Mouse (Mus musculus) ES-Bruce4 (cell line): ENCODE data around the gene Mgrn1. TPM values are rescaled to one million over a fixed set of nuclear protein-coding genes. Genes with fewer than 3 reads are reported as not detected.

Experiments used
- H3K27ac ChIP-seq: 2 replicates; pipeline ENCODE4 v1.5.1; 2012; ENCODE audit warnings: low read length, inconsistent platforms; ENCODE audit not compliant: insufficient read depth
- H3K27me3 ChIP-seq: 2 replicates; pipeline ENCODE4 v1.6.1; 2012; ENCODE audit warnings: mild to moderate bottlenecking, low read length, inconsistent platforms; ENCODE audit not compliant: control insufficient read depth, poor library complexity, insufficient read depth, severe bottlenecking
- H3K36me3 ChIP-seq: 2 replicates; pipeline ENCODE4 v1.6.1; 2012; ENCODE audit warnings: inconsistent platforms, mild to moderate bottlenecking, low read length, moderate library complexity; ENCODE audit not compliant: control insufficient read depth, poor library complexity, insufficient read depth, severe bottlenecking
- H3K4me1 ChIP-seq: one replicate; pipeline ENCODE4 v1.8.1; 2011; ENCODE audit warnings: low read length; ENCODE audit not compliant: control insufficient read depth, insufficient read depth
- H3K4me3 ChIP-seq: 2 replicates; pipeline ENCODE4 v1.5.1; 2011; ENCODE audit warnings: low read depth, mild to moderate bottlenecking, low read length
- H3K9ac ChIP-seq: 2 replicates; pipeline ENCODE4 v1.6.1; 2012; ENCODE audit warnings: low read depth, mild to moderate bottlenecking, inconsistent platforms; ENCODE audit not compliant: poor library complexity, severe bottlenecking
- H3K9me3 ChIP-seq: replicated peaks from 2 replicates; pipeline ENCODE4 v1.6.1; 2012; ENCODE audit warnings: mild to moderate bottlenecking, low read length, inconsistent platforms; ENCODE audit not compliant: control insufficient read depth, poor library complexity, insufficient read depth, severe bottlenecking
- CTCF ChIP-seq: IDR thresholded peaks from one replicate; pipeline ENCODE4 v1.8.1; 2011; ENCODE audit warnings: low read depth, low read length
- EP300 ChIP-seq: IDR thresholded peaks from 2 replicates; pipeline ENCODE4 v1.6.1; 2011; ENCODE audit warnings: low read depth, low read length; ENCODE audit not compliant: insufficient read depth
- POLR2A ChIP-seq: IDR thresholded peaks from one replicate; pipeline ENCODE4 v1.8.1; 2011; ENCODE audit warnings: low read length; ENCODE audit not compliant: insufficient read depth
- polyA plus RNA-seq: library from polyadenylated mRNA; stranded (reverse); fragments of >200 nt; gene quantifications from 2 replicates; pipeline ENCODE4 v1.2.4, GENCODE M21; 2011; ENCODE audit warnings: low read depth; ENCODE audit not compliant: missing spikeins, insufficient read depth, insufficient read length

Mgrn1 gene
- polyA plus RNA-seq, 1 experiment: 46.6 TPM

GRCm38 (mm10) chr16:4909745-4910144 lies 23.7 kb downstream of the Mgrn1 start:
- H3K4me1 ChIP-seq: peaks cover 2% of the 10 kb centered on the region
- no peak for TF ChIP-seq POLR2A
- no peak for TF ChIP-seq CTCF
- no peak for TF ChIP-seq EP300
- no peak overlapping the region for H3K27ac ChIP-seq
- H3K36me3 ChIP-seq: no peaks in the 10 kb centered on the region
- H3K4me3 ChIP-seq: no peak overlapping the region
- H3K27me3 ChIP-seq: no peaks in the 10 kb centered on the region
- H3K9me3 ChIP-seq: no peaks in the 10 kb centered on the region
- no peak overlapping the region for H3K9ac ChIP-seq

GRCm38 (mm10) chr16:4910758-4911157 lies 24.7 kb downstream of the Mgrn1 start:
- no peak for TF ChIP-seq EP300
- TF ChIP-seq POLR2A: no peak
- TF ChIP-seq CTCF: no peak
- Histone ChIP-seq H3K4me3 (no peak overlapping the region), H3K27me3 (no peaks in the 10 kb centered on the region), H3K27ac (no peak overlapping the region), H3K9me3 (no peaks in the 10 kb centered on the region), H3K4me1 (peaks cover 2% of the 10 kb centered on the region), H3K36me3 (no peaks in the 10 kb centered on the region), H3K9ac (no peak overlapping the region)

GRCm38 (mm10) chr16:4912074-4912648 lies 26.1 kb downstream of the Mgrn1 start:
- no peak overlapping the region for H3K27ac ChIP-seq
- H3K36me3 ChIP-seq: no peaks in the 10 kb centered on the region
- H3K9me3 ChIP-seq: no peaks in the 10 kb centered on the region
- no peak overlapping the region for H3K9ac ChIP-seq
- H3K27me3 ChIP-seq: no peaks in the 10 kb centered on the region
- TF ChIP-seq CTCF (no peak), POLR2A (no peak), EP300 (no peak)
- peaks cover 2% of the 10 kb centered on the region for H3K4me1 ChIP-seq
- no peak overlapping the region for H3K4me3 ChIP-seq

GRCm38 (mm10) chr16:4912907-4913782 lies 27.1 kb downstream of the Mgrn1 start:
- Histone ChIP-seq H3K4me3 (no peak overlapping the region), H3K27me3 (no peaks in the 10 kb centered on the region), H3K9ac (no peak overlapping the region), H3K27ac (no peak overlapping the region), H3K4me1 (peaks cover 2% of the 10 kb centered on the region), H3K36me3 (no peaks in the 10 kb centered on the region), H3K9me3 (no peaks in the 10 kb centered on the region)
- TF ChIP-seq EP300 (no peak), POLR2A (no peak), CTCF (no peak)

GRCm38 (mm10) chr16:4913783-4914735 lies 28.0 kb downstream of the Mgrn1 start:
- Histone ChIP-seq H3K9ac (no peak overlapping the region), H3K4me1 (no peaks in the 10 kb centered on the region), H3K36me3 (no peaks in the 10 kb centered on the region), H3K4me3 (no peak overlapping the region), H3K27ac (no peak overlapping the region), H3K27me3 (no peaks in the 10 kb centered on the region), H3K9me3 (no peaks in the 10 kb centered on the region)
- 0 out of 2 replicates have a peak, but pooled peaks have one; percentile 7 for TF ChIP-seq EP300
- TF ChIP-seq POLR2A: no peak
- TF ChIP-seq CTCF: peak; percentile 74

- no peak overlapping the region for H3K9ac ChIP-seq
- no peaks in the 10 kb centered on the region for H3K9me3 ChIP-seq
- no peak overlapping the region for H3K27ac ChIP-seq
- TF ChIP-seq CTCF: no peak
- TF ChIP-seq POLR2A: no peak
- no peak for TF ChIP-seq EP300
- no peaks in the 10 kb centered on the region for H3K4me1 ChIP-seq
- no peaks in the 10 kb centered on the region for H3K27me3 ChIP-seq
- no peak overlapping the region for H3K4me3 ChIP-seq
- no peaks in the 10 kb centered on the region for H3K36me3 ChIP-seq
These were observed 29.9 kb downstream of the Mgrn1 start for GRCm38 (mm10) chr16:4915931-4916330.
